In genomic region chr1:139423931-139424330, GRCm38 (mm10) we compare ENCODE assay signal across 10 mouse cellular contexts. TPM values are rescaled to one million over a fixed set of nuclear protein-coding genes. Genes with fewer than 3 reads are reported as not detected.
DNase-seq lines count a peak whose midpoint lies in the region; ATAC-seq and TF ChIP-seq lines count a peak whose summit lies in the region.
"Had no signal": no experiment of that assay in that cellular context is flagged by ENCODE, and none has a peak within 500 bp of the region (broad histone marks: within the 10 kb centered on the region; RNA-seq: fewer than 3 reads in every experiment).

No protein-coding gene starts in this region.

- no peak for ATAC-seq in hindbrain, embryonic 14.5 days (ENCODE audit: low FRiP score)
- no peak for ATAC-seq in midbrain, embryonic 13.5 days

- no peaks in the 10 kb centered on the region for H3K27me3 ChIP-seq in heart, embryonic 10.5 days (ENCODE audit: insufficient read depth, poor library complexity, severe bottlenecking)
- H3K27me3 ChIP-seq in MEL (ENCODE audit: control insufficient read depth in 1 of 2, insufficient read depth in 2 of 2, low read length in 2 of 2) = no peaks in the 10 kb centered on the region
- no peaks in the 10 kb centered on the region for H3K27me3 ChIP-seq in hindbrain, embryonic 14.5 days (ENCODE audit: control insufficient read depth, insufficient read depth, low read length)
- no peaks in the 10 kb centered on the region for H3K27me3 ChIP-seq in midbrain, embryonic 13.5 days

- peak overlapping the region; percentile 84; the same call in 1 of the 2 replicates for H3K9ac ChIP-seq in MEL (ENCODE audit: control insufficient read depth, low read depth, low read length, poor library complexity, severe bottlenecking)
- H3K9ac ChIP-seq in hindbrain, embryonic 14.5 days = peak overlapping the region; percentile 88
- H3K9ac ChIP-seq in midbrain, embryonic 13.5 days (replicated peaks) = peak overlapping the region; percentile 95

- peaks cover 1% of the 10 kb centered on the region; the same call in 1 of the 2 replicates for H3K36me3 ChIP-seq in heart, embryonic 10.5 days
- peaks cover under 1 to 19% of the 10 kb centered on the region in 2 experiments; a peak in 3 of 4 replicates for H3K36me3 ChIP-seq in MEL (ENCODE audit: control insufficient read depth in 1 of 2, insufficient read depth in 2 of 2, low read length in 2 of 2)
- H3K36me3 ChIP-seq in hindbrain, embryonic 14.5 days (replicated peaks; ENCODE audit: control insufficient read depth, insufficient read depth) = peaks cover 17% of the 10 kb centered on the region
- peaks cover 1% of the 10 kb centered on the region for H3K36me3 ChIP-seq in midbrain, embryonic 13.5 days

- TF ChIP-seq RAD21 in MEL (IDR thresholded peaks at IDR 0.05; ENCODE audit: low read depth, low read length) = no peak

- H3K79me2 ChIP-seq in MEL (ENCODE audit: control insufficient read depth, insufficient read depth, low read length, poor library complexity) = peaks cover 27% of the 10 kb centered on the region

- no peak for DNase-seq in heart, embryonic 10.5 days (ENCODE audit: low spot score)
- no peak for DNase-seq in heart, adult 9 months (ENCODE audit: low spot score in 2 of 2)
- peak; percentile 75 for DNase-seq in MEL (ENCODE audit: low read depth, low spot score)
- DNase-seq in hindbrain, embryonic 14.5 days (ENCODE audit: low spot score) = no peak
- DNase-seq in layer of hippocampus, adult 11-12 months (ENCODE audit: low spot score) = no peak
- no peak for DNase-seq in adrenal gland, adult 2 months
- no peak for DNase-seq in adrenal gland, postnatal 36 days
- DNase-seq: cerebellum, postnatal 25 days; lung, postnatal 10 days had no signal

- no peak for TF ChIP-seq CTCF in MEL (IDR thresholded peaks at IDR 0.05 in 2 of 3, conservative IDR thresholded peaks at IDR 0.05 in 1 of 3; ENCODE audit: control insufficient read depth in 1 of 3, insufficient read depth in 1 of 3, low read depth in 2 of 3, low read length in 3 of 3, poor library complexity in 1 of 3, severe bottlenecking in 1 of 3)

- peaks cover 29% of the 10 kb centered on the region; the same call in 1 of the 2 replicates for H3K4me1 ChIP-seq in heart, embryonic 10.5 days
- H3K4me1 ChIP-seq in MEL (ENCODE audit: control insufficient read depth in 1 of 2, insufficient read depth in 2 of 2, low read length in 2 of 2) = peaks cover 5 to 16% of the 10 kb centered on the region in 2 experiments
- H3K4me1 ChIP-seq in hindbrain, embryonic 14.5 days (replicated peaks; ENCODE audit: control insufficient read depth, insufficient read depth, low read length) = peaks cover 40% of the 10 kb centered on the region
- H3K4me1 ChIP-seq in midbrain, embryonic 13.5 days (replicated peaks) = peaks cover 45% of the 10 kb centered on the region

- peak in 1 of 2 experiments; percentile 42; a peak in 1 of 4 replicates for TF ChIP-seq EP300 in MEL (IDR thresholded peaks at IDR 0.05; ENCODE audit: low read depth in 1 of 2, low read length in 2 of 2)

- 30% methylated on average over 10 of the region's 10 CpGs for WGBS in heart, embryonic 10.5 days
- WGBS in hindbrain, embryonic 14.5 days = 44% methylated on average over 10 of the region's 10 CpGs
- 47% methylated on average over 10 of the region's 10 CpGs for WGBS in midbrain, embryonic 13.5 days

- H3K4me2 ChIP-seq in hindbrain, embryonic 14.5 days (replicated peaks) = peak overlapping the region; percentile 78
- H3K4me2 ChIP-seq in midbrain, embryonic 13.5 days (replicated peaks) = peak overlapping the region; percentile 65

- peak overlapping the region; percentile 89 for H3K4me3 ChIP-seq in heart, embryonic 10.5 days
- H3K4me3 ChIP-seq in MEL (ENCODE audit: control insufficient read depth in 1 of 2, insufficient read depth in 1 of 2, low read depth in 2 of 2, low read length in 2 of 2) = peak overlapping the region; percentile 70 to 96
- H3K4me3 ChIP-seq in hindbrain, embryonic 14.5 days (replicated peaks; ENCODE audit: low read length) = peak overlapping the region; percentile 73
- H3K4me3 ChIP-seq in midbrain, embryonic 13.5 days (replicated peaks) = peak overlapping the region; percentile 89

- no peak overlapping the region for H3K27ac ChIP-seq in heart, embryonic 10.5 days
- H3K27ac ChIP-seq in MEL (ENCODE audit: control insufficient read depth, low read depth, low read length) = no peak overlapping the region
- no peak overlapping the region for H3K27ac ChIP-seq in hindbrain, embryonic 14.5 days
- no peak overlapping the region for H3K27ac ChIP-seq in midbrain, embryonic 13.5 days

- H3K9me3 ChIP-seq in heart, embryonic 10.5 days = no peaks in the 10 kb centered on the region
- H3K9me3 ChIP-seq in MEL (replicated peaks; ENCODE audit: insufficient read depth, low read length) = no peaks in the 10 kb centered on the region
- no peaks in the 10 kb centered on the region for H3K9me3 ChIP-seq in hindbrain, embryonic 14.5 days (ENCODE audit: control insufficient read depth, low read length)
- no peaks in the 10 kb centered on the region for H3K9me3 ChIP-seq in midbrain, embryonic 13.5 days

- TF ChIP-seq POLR2A in MEL (IDR thresholded peaks at IDR 0.05; ENCODE audit: control insufficient read depth in 1 of 2, insufficient read depth in 1 of 2, low read depth in 1 of 2, low read length in 2 of 2, poor library complexity in 1 of 2) = no peak

TF ChIP-seq in MEL, 35 proteins besides CTCF, POLR2A, EP300 and RAD21:
- TF ChIP-seq CHD2 (IDR thresholded peaks at IDR 0.05; ENCODE audit: low read length) (no peak), SIN3A (IDR thresholded peaks at IDR 0.05; ENCODE audit: low read length) (peak; percentile 43; the same call in 1 of the 2 replicates), JUND (IDR thresholded peaks at IDR 0.05; ENCODE audit: low read depth, low read length) (no peak), ELF1 (IDR thresholded peaks at IDR 0.05; ENCODE audit: low read depth, low read length) (0 out of 2 replicates have a peak, but pooled peaks have one; percentile 20), GATA1 (IDR thresholded peaks at IDR 0.05; ENCODE audit: low read depth, low read length) (peak; percentile 18; the same call in 1 of the 2 replicates), MAX (IDR thresholded peaks at IDR 0.05; ENCODE audit: low read length) (no peak), RCOR1 (IDR thresholded peaks at IDR 0.05; ENCODE audit: low read depth, low read length) (peak; percentile 60; the same call in 1 of the 2 replicates), BHLHE40 (IDR thresholded peaks at IDR 0.05; ENCODE audit: borderline replicate concordance, low read depth, low read length) (no peak), NRF1 (IDR thresholded peaks at IDR 0.05; ENCODE audit: insufficient read depth, low read depth, low read length, poor library complexity, severe bottlenecking) (0 out of 2 replicates have a peak, but pooled peaks have one; percentile 7)

RNA-seq across cellular contexts. Expression of gene Zbtb41, which starts 1.8 kb away (rescaled TPM):
- 8.3 and 9.4 TPM in 2 replicates for polyA plus RNA-seq in heart, embryonic 10.5 days (2016; fragmentation: Nextera tagmentation; extraction: Ambion mirVana)
- 8.4 and 9.3 TPM in 2 replicates for total RNA-seq in MEL (2012; rRNA removed)
- polyA plus RNA-seq in MEL (2012; ENCODE audit: insufficient read depth in 1 of 2, insufficient read length in 2 of 2, low read depth in 1 of 2, low replicate concordance in 2 of 2, missing spikeins in 1 of 2) = 1 to 10 TPM in 1 of 2 experiments, not detected in 1; 7.6 TPM
- 25.5 and 29.5 TPM in 2 replicates for polyA plus RNA-seq in hindbrain, embryonic 14.5 days (2014; fragmentation: Nextera tagmentation; extraction: Ambion mirVana)
- 17.3 and 19.4 TPM in 2 replicates for polyA plus RNA-seq in midbrain, embryonic 13.5 days (2015; fragmentation: Nextera tagmentation; extraction: Ambion mirVana)
- total RNA-seq in adrenal gland, adult 2 months (2021) = 10 to 100 TPM; 31.8 to 43.9 TPM
- polyA plus RNA-seq in adrenal gland, adult 2 months (2012; rRNA removed) = 0.89 and 1.5 TPM in 2 replicates
- 10 to 100 TPM; 39.5 to 42.4 TPM for total RNA-seq in adrenal gland, postnatal 36 days (2021)

RNA-seq across cellular contexts. Expression of gene Aspm, which starts 30.6 kb away (rescaled TPM):
- polyA plus RNA-seq in heart, embryonic 10.5 days (2016; fragmentation: Nextera tagmentation; extraction: Ambion mirVana) = 13.9 and 14.7 TPM in 2 replicates
- 15.1 and 19.4 TPM in 2 replicates for total RNA-seq in MEL (2012; rRNA removed)
- polyA plus RNA-seq in MEL (2012; ENCODE audit: insufficient read depth in 1 of 2, insufficient read length in 2 of 2, low read depth in 1 of 2, low replicate concordance in 2 of 2, missing spikeins in 1 of 2) = 100 to 1,000 TPM in 1 of 2 experiments, 10 to 100 TPM in 1; 15.1 to 137 TPM
- polyA plus RNA-seq in hindbrain, embryonic 14.5 days (2014; fragmentation: Nextera tagmentation; extraction: Ambion mirVana) = 3.7 and 5.3 TPM in 2 replicates
- 8.7 and 9.8 TPM in 2 replicates for polyA plus RNA-seq in midbrain, embryonic 13.5 days (2015; fragmentation: Nextera tagmentation; extraction: Ambion mirVana)
- 1 to 10 TPM in 1 of 2 experiments, under 1 TPM in 1; 0.83 to 1.8 TPM for total RNA-seq in adrenal gland, adult 2 months (2021)
- polyA plus RNA-seq in adrenal gland, adult 2 months (2012; rRNA removed) = 0.10 and 0.15 TPM in 2 replicates
- total RNA-seq in adrenal gland, postnatal 36 days (2021) = 1 to 10 TPM; 2.2 to 2.7 TPM

RNA-seq across cellular contexts. Expression of gene Crb1, which starts 47.0 kb away (rescaled TPM):
- polyA plus RNA-seq in heart, embryonic 10.5 days (2016; fragmentation: Nextera tagmentation; extraction: Ambion mirVana) = 0.39 and 0.62 TPM in 2 replicates
- not detected in 2 replicates for total RNA-seq in MEL (2012; rRNA removed)
- polyA plus RNA-seq in MEL (2012; ENCODE audit: insufficient read depth in 1 of 2, insufficient read length in 2 of 2, low read depth in 1 of 2, low replicate concordance in 2 of 2, missing spikeins in 1 of 2) = not detected
- polyA plus RNA-seq in hindbrain, embryonic 14.5 days (2014; fragmentation: Nextera tagmentation; extraction: Ambion mirVana) = 1.2 and 2.0 TPM in 2 replicates
- 3.1 and 4.0 TPM in 2 replicates for polyA plus RNA-seq in midbrain, embryonic 13.5 days (2015; fragmentation: Nextera tagmentation; extraction: Ambion mirVana)
- total RNA-seq in adrenal gland, adult 2 months (2021) = not detected
- not detected in 2 replicates for polyA plus RNA-seq in adrenal gland, adult 2 months (2012; rRNA removed)
- not detected for total RNA-seq in adrenal gland, postnatal 36 days (2021)
